Mouse (Mus musculus) right cerebral cortex, postnatal 10 days (tissue): ENCODE data around the gene Sucnr1.
"Not testable (repeated sequence)": the region's sequence is repeated elsewhere in the genome, so short reads cannot be mapped to it uniquely, and the experiment has no call there.

Experiments
- DNase-seq, 2 experiments: peaks; one replicate each; pipeline ENCODE4 v3.0.0; 2021; ENCODE audit warnings: low spot score in 2 of 2

Gene Sucnr1

GRCm38 (mm10) chr3:60081648-60082047 lies at the start of gene Sucnr1:
Sucnr1 (plus strand) TSS chr3:60081869.
- DNase-seq, result peak in 1 of 2 experiments; percentile 21

GRCm38 (mm10) chr3:60046221-60046913 lies 35.3 kb upstream of the Sucnr1 start:
- DNase-seq, result no peak

GRCm38 (mm10) chr3:60053231-60053927 lies 28.3 kb upstream of the Sucnr1 start:
- DNase-seq, result no peak

DNA sequence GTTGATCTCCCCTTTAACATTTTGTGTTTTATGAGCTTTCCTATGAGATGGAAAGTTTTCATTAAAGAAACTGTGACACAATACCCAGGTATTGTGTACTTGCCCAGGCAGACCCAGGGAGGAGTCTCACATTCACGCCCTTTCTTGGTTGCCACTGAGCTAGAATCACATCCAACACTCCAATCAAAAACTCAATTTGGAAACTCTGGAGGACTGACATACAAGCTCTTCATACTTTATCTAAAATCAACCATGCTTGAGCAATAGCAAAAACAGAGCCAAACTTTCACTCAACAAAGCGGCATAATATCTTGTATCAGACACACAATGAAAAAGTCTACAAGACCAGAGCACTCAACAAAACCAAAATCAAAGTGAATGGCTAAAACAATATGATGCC lies 27.7 kb upstream of the Sucnr1 start:
- DNase-seq, result no peak

- DNase-seq, result peak; percentile 26 to 32
Observed at GRCm38 (mm10) chr3:60056451-60056850, 25.2 kb upstream of the Sucnr1 start.

GRCm38 (mm10) chr3:60057070-60057808 lies 24.4 kb upstream of the Sucnr1 start:
- no peak for DNase-seq

GRCm38 (mm10) chr3:60057809-60058082 lies 23.9 kb upstream of the Sucnr1 start:
- DNase-seq, result no peak

DNA sequence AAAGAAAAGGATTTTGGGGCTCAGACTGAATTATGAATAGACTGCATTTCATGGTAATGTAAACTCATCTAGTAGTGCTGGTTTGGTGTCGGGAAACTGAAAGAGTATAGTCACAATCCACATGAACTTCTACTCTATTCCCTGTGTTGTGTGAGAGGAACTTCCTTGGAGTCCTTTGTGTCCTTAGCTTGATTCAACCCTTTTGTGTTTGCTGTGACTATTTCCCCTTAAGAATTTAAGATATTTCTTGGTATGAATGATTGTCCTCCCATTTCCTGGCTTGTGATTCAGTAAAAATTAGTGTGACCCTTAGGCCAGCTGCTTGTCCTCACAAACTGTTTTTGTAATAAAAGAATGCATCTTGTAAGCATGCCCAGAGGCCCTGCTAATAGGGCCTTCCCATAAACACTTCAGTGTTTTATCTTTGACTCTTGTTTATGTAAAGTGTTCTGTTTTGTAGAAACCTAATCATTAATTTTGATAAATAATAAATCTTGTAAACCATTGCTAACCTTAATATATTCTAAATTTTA lies 2.7 kb upstream of the Sucnr1 start:
- DNase-seq, result no peak

GRCm38 (mm10) chr3:60080572-60080971 lies 1.1 kb upstream of the Sucnr1 start:
- peak; percentile 32 to 54 for DNase-seq

DNA sequence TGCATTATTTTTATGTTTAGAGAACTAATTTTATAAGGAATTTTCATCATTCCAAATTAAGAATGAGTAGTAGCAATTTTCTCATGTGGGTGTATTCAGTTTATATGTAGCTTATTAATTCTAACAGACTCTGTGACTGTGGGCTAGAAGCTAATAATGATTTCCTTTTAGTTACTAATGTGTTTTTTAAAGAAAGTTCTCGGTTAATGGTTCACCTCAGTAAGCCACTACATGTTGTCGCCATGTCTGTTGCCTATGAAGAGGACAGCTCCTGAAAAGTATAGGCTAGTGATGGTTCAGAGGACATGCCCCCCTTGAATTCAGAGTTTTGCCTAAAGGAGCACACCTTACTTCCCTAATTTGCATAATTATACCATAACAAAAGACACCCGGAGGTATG lies 1.1 kb downstream of the Sucnr1 start:
- no peak for DNase-seq

GRCm38 (mm10) chr3:60085729-60086128 lies 4.1 kb downstream of the Sucnr1 start:
- DNase-seq, result no peak

DNA sequence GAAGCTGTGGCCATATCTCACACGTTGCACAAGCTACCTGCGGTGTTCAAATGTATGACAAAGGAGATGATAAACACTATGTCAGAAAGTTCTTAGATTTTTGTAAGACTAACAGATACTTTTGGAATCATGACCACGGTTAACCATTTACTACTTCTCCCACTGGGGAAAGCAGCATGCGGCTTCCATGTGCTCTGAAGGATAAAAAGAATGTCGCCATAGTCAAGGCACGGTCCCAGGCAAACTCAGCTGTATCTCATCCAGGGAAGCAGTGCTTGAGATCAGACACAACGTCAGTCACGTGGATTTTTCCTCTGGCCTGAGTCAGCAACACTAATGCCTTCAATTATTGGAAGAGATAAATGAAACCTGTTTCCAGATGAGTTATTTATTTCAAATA lies 9.7 kb downstream of the Sucnr1 start:
- no peak for DNase-seq

DNA sequence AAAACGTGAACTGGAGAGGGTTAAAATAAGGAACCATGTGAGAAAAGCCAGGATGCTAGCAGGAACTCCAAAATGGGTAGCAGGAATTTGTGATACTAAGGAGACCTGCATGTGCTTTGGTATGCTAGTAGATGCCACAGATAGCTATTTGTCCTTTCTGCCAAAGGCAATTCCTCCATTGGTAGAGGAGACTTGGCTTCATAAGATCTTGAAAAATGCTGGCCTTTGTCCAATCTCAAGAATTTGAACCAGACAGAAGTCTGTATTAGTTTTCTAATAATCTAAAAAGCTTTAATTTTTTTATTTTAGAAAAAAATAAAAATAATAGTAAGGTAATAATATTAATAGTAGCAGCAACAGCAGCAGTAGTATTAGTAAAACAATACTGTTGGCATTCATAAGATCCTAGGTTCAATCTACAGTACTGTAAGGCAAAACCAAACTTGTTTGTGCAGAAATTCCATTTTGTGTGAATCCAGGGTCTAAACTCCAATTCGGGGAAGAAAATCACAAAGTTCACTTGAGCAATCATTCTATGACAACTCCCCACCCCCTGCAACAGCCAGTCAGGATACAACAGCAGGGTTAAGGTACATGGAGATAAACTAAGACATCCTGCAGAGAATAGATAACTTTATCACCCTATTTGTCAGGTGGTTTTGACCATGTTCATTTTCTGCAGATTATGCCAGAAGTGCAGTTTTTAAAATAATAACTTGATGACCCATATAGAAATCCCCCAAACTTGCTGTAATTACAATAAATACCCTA lies 12.9 kb downstream of the Sucnr1 start:
- DNase-seq, result no peak

DNA sequence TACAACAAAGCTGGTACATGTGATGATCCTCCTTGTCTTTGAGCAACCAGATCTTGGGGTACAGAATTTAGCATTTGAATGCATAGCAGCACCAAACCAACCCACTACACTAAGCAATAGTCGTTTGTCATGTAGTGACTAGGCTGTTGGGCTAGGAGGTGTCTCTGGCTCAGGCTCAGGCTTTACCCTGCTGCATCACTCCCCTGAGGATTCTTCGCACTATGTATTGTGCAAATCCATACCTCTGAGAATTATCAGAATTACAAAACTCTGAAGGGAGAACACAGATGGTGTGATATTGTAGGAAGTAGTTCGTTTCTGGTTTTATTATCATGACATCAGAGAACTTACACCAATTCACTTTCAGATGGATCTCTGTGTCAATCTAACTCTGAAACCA lies 15.3 kb downstream of the Sucnr1 start:
- no peak for DNase-seq

DNA sequence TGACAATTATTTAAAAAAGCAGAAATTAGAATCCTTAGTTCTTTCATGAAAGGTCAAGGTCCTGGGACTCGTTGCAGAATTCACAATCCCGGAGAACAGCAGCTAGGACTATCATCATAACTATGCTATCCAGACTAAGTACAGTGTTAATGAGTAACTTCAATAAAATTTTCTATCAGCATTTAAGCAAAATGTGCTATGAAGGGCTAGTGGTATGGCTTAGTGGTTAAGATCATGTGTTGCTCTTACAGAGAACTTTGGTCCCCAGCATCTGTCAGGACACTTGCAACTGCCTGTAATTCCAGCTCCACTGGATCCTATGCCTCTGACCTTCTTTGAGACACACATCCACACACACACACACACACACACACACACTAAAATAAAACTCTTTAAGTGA lies 15.8 kb downstream of the Sucnr1 start:
- no peak for DNase-seq

GRCm38 (mm10) chr3:60098521-60098920 lies 16.9 kb downstream of the Sucnr1 start:
- DNase-seq, result no peak

DNA sequence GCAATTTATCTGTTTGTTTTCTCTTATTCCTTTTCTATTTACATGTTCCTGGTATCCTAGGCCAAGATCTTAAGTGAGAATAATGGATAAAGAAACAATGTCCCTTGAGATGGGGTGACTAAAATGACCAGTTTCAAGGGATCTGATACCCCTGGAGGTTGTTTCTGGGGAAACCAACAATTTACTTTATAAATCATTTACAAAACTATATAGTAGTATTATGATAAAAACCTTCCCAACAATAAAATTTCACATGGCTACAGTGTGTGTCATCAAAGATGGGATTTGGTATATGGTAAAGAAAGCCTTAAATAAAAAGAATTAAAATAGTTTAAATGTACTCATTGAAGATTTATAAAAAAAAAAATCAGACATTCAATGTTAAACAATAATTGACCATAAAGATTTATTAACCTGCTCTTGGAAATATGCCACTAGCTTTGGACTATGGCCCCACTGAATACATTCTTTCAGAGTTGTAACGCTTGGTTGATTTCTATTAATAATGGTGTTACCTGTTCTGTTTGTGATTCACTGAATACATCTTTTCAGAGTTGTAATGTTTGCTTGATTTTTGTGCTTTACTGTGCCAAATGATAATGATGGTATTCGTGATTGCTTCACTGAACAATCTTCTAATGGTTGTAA lies 22.9 kb downstream of the Sucnr1 start:
- DNase-seq, result no peak

GRCm38 (mm10) chr3:60106446-60106845 lies 24.8 kb downstream of the Sucnr1 start:
- not testable (repeated sequence) for DNase-seq

DNA sequence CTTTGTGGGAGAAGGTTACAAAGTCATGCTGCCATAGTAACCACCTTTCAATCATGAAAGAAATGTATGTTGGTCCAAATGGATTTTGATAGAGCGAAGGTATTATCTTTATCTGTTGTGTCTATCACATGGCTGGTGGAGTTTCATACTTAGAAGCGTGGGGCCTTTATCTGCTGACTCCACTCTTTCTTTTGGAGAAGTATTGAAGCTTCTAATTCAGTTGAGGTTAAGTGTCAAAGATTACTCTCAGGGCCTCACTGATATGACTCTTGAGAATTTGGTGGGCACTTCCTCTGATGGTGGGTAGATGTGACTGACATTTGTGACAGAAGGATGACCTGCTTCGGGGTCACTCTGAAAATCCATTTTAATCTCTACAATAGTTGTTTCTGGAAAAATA lies 26.1 kb downstream of the Sucnr1 start:
- DNase-seq, result no peak

DNA sequence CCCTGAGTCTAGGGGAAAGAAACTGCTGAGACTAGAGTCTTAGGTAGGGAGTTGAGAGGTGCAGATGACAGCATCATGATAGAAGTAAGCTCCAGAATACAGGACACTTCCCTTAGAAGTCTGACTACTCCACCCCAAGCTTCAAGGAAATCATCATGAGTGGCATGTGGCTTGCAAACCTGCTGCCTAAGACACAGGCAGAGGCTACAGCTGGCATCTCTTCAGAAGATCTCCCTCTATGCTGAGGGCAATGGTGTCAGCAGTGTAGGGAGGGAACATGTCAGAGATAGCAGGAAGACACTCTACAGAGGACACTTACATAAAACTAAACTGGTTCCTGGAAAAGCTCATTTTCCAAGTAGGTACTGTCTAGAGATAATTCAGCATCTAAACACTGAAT lies 27.1 kb downstream of the Sucnr1 start:
- DNase-seq, result no peak

DNA sequence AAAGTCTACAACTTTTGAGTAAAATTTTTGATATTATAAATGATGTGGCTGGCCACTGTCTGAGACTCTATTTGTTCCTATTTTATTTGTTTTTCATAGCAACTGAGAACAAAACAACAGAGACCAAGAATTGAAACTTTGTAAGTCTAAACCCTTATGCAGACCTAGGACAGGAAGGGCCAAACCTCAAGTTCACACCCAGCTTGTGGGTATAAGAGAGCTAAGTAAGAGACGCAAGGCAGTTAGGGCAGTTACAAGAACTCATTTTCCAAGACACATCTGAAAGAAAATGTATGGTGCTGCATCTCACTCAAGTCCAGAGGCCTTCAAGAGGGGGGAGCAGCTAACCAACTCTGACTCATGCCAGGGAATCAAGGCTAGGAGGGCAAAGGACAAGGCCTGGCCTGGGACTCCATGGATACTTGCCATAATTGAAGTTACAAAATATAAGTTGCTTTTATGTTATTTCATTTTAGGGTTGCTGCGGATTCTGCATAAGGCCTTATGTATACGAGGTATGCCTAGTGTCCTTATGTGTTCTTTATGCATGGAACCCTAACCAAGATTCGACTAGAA lies 29.6 kb downstream of the Sucnr1 start:
- DNase-seq, result no peak
